Mouse (Mus musculus): ENCODE measurements around the gene Sox6. TPM values are rescaled to one million over a fixed set of nuclear protein-coding genes. Genes with fewer than 3 reads are reported as not detected.

The Sox6 gene
- polyA plus RNA-seq, 2 experiments = 21.3 to 59.4 TPM

DNA sequence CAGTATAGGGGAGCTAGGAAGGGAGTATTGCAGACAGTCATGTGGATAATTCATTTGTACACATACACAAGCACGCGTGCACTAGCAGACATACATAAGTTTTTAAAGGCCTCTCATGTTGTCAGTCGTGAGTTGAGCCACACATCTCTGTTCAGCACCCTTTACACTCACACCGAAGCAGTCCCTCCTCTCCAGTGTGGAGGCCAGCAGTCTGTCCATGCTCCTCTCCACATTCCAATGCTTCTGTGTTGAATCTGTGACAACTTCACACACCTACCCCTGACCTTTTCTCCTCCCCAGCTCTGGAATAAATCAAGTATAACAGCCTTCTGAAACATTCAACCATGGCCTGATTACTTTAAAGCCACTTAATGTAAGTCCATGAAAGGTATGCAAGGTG is 408.3 kb downstream of the Sox6 start:
- no peaks in the 10 kb centered on the region for H3K9me3 ChIP-seq (ENCODE audit: control insufficient read depth, low read length)
- DNase-seq (ENCODE audit: low spot score) = no peak

GRCm38 (mm10) chr7:115628766-115629165 is 409.8 kb downstream of the Sox6 start:
- no peak overlapping the region for H3K9ac ChIP-seq (ENCODE audit: low read depth, low read length, severe bottlenecking)
- H3K9me3 ChIP-seq (ENCODE audit: control insufficient read depth, low read length) = no peaks in the 10 kb centered on the region
- peaks cover 38% of the 10 kb centered on the region for H3K4me1 ChIP-seq (ENCODE audit: control insufficient read depth, insufficient read depth, low read length)
- TF ChIP-seq POLR2A (IDR thresholded peaks at IDR 0.05; ENCODE audit: borderline replicate concordance, extremely low read depth, insufficient read depth, insufficient read length) = no peak
- DNase-seq (ENCODE audit: low spot score) = no peak
- no peaks in the 10 kb centered on the region for H3K36me3 ChIP-seq (ENCODE audit: control insufficient read depth, insufficient read depth, low read length)
- H3K27ac ChIP-seq (replicated peaks; ENCODE audit: low read depth, low read length) = no peak overlapping the region
- H3K4me2 ChIP-seq (replicated peaks; ENCODE audit: low read depth, low read length, severe bottlenecking) = no peak overlapping the region
- H3K4me3 ChIP-seq (replicated peaks; ENCODE audit: low read length) = no peak overlapping the region
- no peaks in the 10 kb centered on the region for H3K27me3 ChIP-seq (ENCODE audit: control insufficient read depth, insufficient read depth, low read length)
- ATAC-seq (ENCODE audit: low FRiP score, low read depth) = no peak
- 84% methylated on average over 1 of the region's 1 CpGs for WGBS

More for the DNA sequence above, 408.3 kb downstream of the Sox6 start:
- Histone ChIP-seq H3K36me3 (ENCODE audit: control insufficient read depth, insufficient read depth, low read length) (no peaks in the 10 kb centered on the region), H3K4me2 (replicated peaks; ENCODE audit: low read depth, low read length, severe bottlenecking) (no peak overlapping the region), H3K4me1 (ENCODE audit: control insufficient read depth, insufficient read depth, low read length) (peaks cover 24% of the 10 kb centered on the region), H3K9ac (ENCODE audit: low read depth, low read length, severe bottlenecking) (no peak overlapping the region), H3K4me3 (replicated peaks; ENCODE audit: low read length) (no peak overlapping the region), H3K27ac (replicated peaks; ENCODE audit: low read depth, low read length) (no peak overlapping the region), H3K27me3 (ENCODE audit: control insufficient read depth, insufficient read depth, low read length) (no peaks in the 10 kb centered on the region)
- 69% methylated on average over 4 of the region's 4 CpGs for WGBS
- no peak for TF ChIP-seq POLR2A (IDR thresholded peaks at IDR 0.05; ENCODE audit: borderline replicate concordance, extremely low read depth, insufficient read depth, insufficient read length)
- ATAC-seq (ENCODE audit: low FRiP score, low read depth) = no peak

- H3K4me2 ChIP-seq (replicated peaks; ENCODE audit: low read depth, low read length, severe bottlenecking) = no peak overlapping the region
- H3K27ac ChIP-seq (replicated peaks; ENCODE audit: low read depth, low read length) = peak overlapping the region; percentile 81
- peaks cover 39% of the 10 kb centered on the region for H3K4me1 ChIP-seq (ENCODE audit: control insufficient read depth, insufficient read depth, low read length)
- H3K27me3 ChIP-seq (ENCODE audit: control insufficient read depth, insufficient read depth, low read length) = no peaks in the 10 kb centered on the region
- no peak for TF ChIP-seq POLR2A (IDR thresholded peaks at IDR 0.05; ENCODE audit: borderline replicate concordance, extremely low read depth, insufficient read depth, insufficient read length)
- H3K9me3 ChIP-seq (ENCODE audit: control insufficient read depth, low read length) = no peaks in the 10 kb centered on the region
- 23% methylated on average over 4 of the region's 4 CpGs for WGBS
- no peak for DNase-seq (ENCODE audit: low spot score)
- no peak overlapping the region for H3K9ac ChIP-seq (ENCODE audit: low read depth, low read length, severe bottlenecking)
- no peaks in the 10 kb centered on the region for H3K36me3 ChIP-seq (ENCODE audit: control insufficient read depth, insufficient read depth, low read length)
- H3K4me3 ChIP-seq (replicated peaks; ENCODE audit: low read length) = no peak overlapping the region
- no peak for ATAC-seq (ENCODE audit: low FRiP score, low read depth)
Measured at GRCm38 (mm10) chr7:115625956-115626355, 412.6 kb downstream of the Sox6 start.

GRCm38 (mm10) chr7:115624907-115625552 is 413.6 kb downstream of the Sox6 start:
- ATAC-seq (ENCODE audit: low FRiP score, low read depth) = peak; percentile 57
- Histone ChIP-seq H3K4me1 (ENCODE audit: control insufficient read depth, insufficient read depth, low read length) (peaks cover 39% of the 10 kb centered on the region), H3K4me2 (replicated peaks; ENCODE audit: low read depth, low read length, severe bottlenecking) (no peak overlapping the region), H3K9ac (ENCODE audit: low read depth, low read length, severe bottlenecking) (no peak overlapping the region), H3K27ac (replicated peaks; ENCODE audit: low read depth, low read length) (peak overlapping the region; percentile 81), H3K27me3 (ENCODE audit: control insufficient read depth, insufficient read depth, low read length) (no peaks in the 10 kb centered on the region), H3K36me3 (ENCODE audit: control insufficient read depth, insufficient read depth, low read length) (no peaks in the 10 kb centered on the region), H3K4me3 (replicated peaks; ENCODE audit: low read length) (no peak overlapping the region), H3K9me3 (ENCODE audit: control insufficient read depth, low read length) (no peaks in the 10 kb centered on the region)
- DNase-seq (ENCODE audit: low spot score) = peak; percentile 63
- WGBS = 20% methylated on average over 8 of the region's 8 CpGs
- no peak for TF ChIP-seq POLR2A (IDR thresholded peaks at IDR 0.05; ENCODE audit: borderline replicate concordance, extremely low read depth, insufficient read depth, insufficient read length)

DNA sequence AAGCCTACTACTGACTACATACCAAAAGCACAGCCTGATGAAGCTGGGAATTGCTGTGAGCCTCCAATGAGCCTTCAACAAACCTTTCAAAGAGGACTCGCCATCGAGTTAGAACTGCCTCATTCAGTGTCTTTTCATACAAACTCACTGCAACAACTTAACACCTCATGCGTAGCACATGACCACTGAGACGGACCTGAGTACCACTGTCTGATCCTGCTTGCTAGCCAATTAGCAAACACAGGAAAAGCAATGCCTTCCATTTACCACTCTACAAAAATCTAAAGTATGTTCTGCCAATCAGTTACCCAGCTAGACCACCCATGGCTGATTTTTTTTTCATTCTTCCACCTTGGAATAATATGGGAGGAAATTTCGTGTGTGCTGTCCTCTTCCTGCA is 414.1 kb downstream of the Sox6 start:
- Histone ChIP-seq H3K4me3 (replicated peaks; ENCODE audit: low read length) (no peak overlapping the region), H3K27ac (replicated peaks; ENCODE audit: low read depth, low read length) (peak overlapping the region; percentile 81), H3K9me3 (ENCODE audit: control insufficient read depth, low read length) (no peaks in the 10 kb centered on the region), H3K4me1 (ENCODE audit: control insufficient read depth, insufficient read depth, low read length) (peaks cover 39% of the 10 kb centered on the region), H3K9ac (ENCODE audit: low read depth, low read length, severe bottlenecking) (no peak overlapping the region), H3K27me3 (ENCODE audit: control insufficient read depth, insufficient read depth, low read length) (no peaks in the 10 kb centered on the region), H3K36me3 (ENCODE audit: control insufficient read depth, insufficient read depth, low read length) (no peaks in the 10 kb centered on the region), H3K4me2 (replicated peaks; ENCODE audit: low read depth, low read length, severe bottlenecking) (no peak overlapping the region)
- TF ChIP-seq POLR2A (IDR thresholded peaks at IDR 0.05; ENCODE audit: borderline replicate concordance, extremely low read depth, insufficient read depth, insufficient read length) = no peak
- 42% methylated on average over 5 of the region's 5 CpGs for WGBS
- DNase-seq (ENCODE audit: low spot score) (no peak), ATAC-seq (ENCODE audit: low FRiP score, low read depth) (no peak)
